Mouse (Mus musculus) hematopoietic multipotent progenitor cell, adult 10-12 weeks (in vitro differentiated cells): Measurements from ENCODE around the gene Zfp536. TPM values are rescaled to one million over a fixed set of nuclear protein-coding genes. Genes with fewer than 3 reads are reported as not detected.

Experiments used
- polyA plus RNA-seq: library from polyadenylated mRNA; stranded (reverse); fragments of >175 nt; gene quantifications from 2 replicates; pipeline ENCODE4 v1.2.3, GENCODE M21; 2012; ENCODE audit warnings: low replicate concordance

The Zfp536 gene
- polyA plus RNA-seq: 0.18 and 0.42 TPM in 2 replicates

DNA sequence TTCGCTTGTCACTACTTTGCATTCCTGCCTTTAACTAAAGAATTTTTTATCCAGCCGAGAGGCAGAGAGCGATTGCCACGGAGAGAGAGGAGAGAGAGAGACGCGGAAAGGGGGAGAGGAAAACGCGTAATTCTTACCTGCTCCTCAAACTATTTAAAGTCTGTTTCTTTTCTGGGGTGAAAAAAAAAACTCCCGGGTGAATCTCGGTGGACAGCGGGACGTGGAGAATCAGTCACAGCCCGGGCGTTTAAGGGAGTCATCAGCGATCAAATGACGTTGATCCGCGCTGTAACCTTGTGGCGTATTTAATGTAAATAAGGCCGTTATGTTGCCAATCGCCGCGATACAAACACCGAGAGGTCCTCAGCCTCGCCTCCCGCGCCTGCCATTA lies at the start of gene Zfp536:
Gene Zfp536 (minus strand): TSS at position 330 of the 391 bp plus-strand sequence.

Other genes starting within 250 kb of the Zfp536 start
- gene Uri1, start 249.9 kb upstream of the Zfp536 start, polyA plus RNA-seq: 15.8 and 24.6 TPM in 2 replicates